Mouse (Mus musculus): ENCODE measurements around the gene Shank2. TPM values are rescaled to one million over a fixed set of nuclear protein-coding genes. Genes with fewer than 3 reads are reported as not detected.
A peak's percentile ranks its signal among the peaks of the same experiment; 100 is the strongest.

Gene Shank2
- polyA plus RNA-seq, 1 experiment from 2014 or later = 1.7 TPM

Small RNA genes lying within 50 kb of the gene (microRNA-seq; reads per million reads assigned to microRNA genes)
- gene Mir3105 = 9.1 reads per million, percentile 39 among the genes with 10 or more reads in this experiment

Other genes starting within 250 kb of the Shank2 start
- 34.9 and 39.7 TPM in 2 replicates for gene Osbpl5, start 244.9 kb upstream of the Shank2 start, polyA plus RNA-seq (2014; fragmentation: Nextera tagmentation; extraction: Ambion mirVana)
- not detected in 2 replicates for gene Mrgprg, start 234.9 kb upstream of the Shank2 start, polyA plus RNA-seq (2014; fragmentation: Nextera tagmentation; extraction: Ambion mirVana)
- gene Mrgpre, start 217.4 kb upstream of the Shank2 start, polyA plus RNA-seq (2014; fragmentation: Nextera tagmentation; extraction: Ambion mirVana) = 2.3 and 2.4 TPM in 2 replicates
- gene Nadsyn1, start 179.1 kb upstream of the Shank2 start, polyA plus RNA-seq (2014; fragmentation: Nextera tagmentation; extraction: Ambion mirVana) = 11.7 and 12.3 TPM in 2 replicates
- 80.4 and 84.3 TPM in 2 replicates for gene Dhcr7, start 178.8 kb upstream of the Shank2 start, polyA plus RNA-seq (2014; fragmentation: Nextera tagmentation; extraction: Ambion mirVana)
- gene Gm498, start 135.1 kb upstream of the Shank2 start, polyA plus RNA-seq (2014; fragmentation: Nextera tagmentation; extraction: Ambion mirVana) = not detected in 2 replicates

All from intestine, embryonic 14.5 days (tissue).